Mouse (Mus musculus) left cerebral cortex, postnatal 25 days (tissue): ENCODE results near the gene Upk1b. TPM values are rescaled to one million over a fixed set of nuclear protein-coding genes. Genes with fewer than 3 reads are reported as not detected.

Experiments used
- DNase-seq, 2 experiments: peaks; one replicate each; pipeline ENCODE4 v3.0.0; 2022; ENCODE audit warnings: low spot score in 2 of 2, mixed read lengths in 1 of 2
- intact Hi-C: fragments of 180-260 bp; cut with DNase I; formaldehyde crosslinking; loops from one replicate; pipeline ENCODE4 v1.15.1; 2025
- total RNA-seq, 2 experiments: library from RNA; stranded (reverse); gene quantifications; 2 replicates each; pipeline ENCODE4 v1.2.3; 2021

The Upk1b gene
- total RNA-seq, 2 experiments from 2014 or later, result 1.8 to 1.9 TPM

DNA sequence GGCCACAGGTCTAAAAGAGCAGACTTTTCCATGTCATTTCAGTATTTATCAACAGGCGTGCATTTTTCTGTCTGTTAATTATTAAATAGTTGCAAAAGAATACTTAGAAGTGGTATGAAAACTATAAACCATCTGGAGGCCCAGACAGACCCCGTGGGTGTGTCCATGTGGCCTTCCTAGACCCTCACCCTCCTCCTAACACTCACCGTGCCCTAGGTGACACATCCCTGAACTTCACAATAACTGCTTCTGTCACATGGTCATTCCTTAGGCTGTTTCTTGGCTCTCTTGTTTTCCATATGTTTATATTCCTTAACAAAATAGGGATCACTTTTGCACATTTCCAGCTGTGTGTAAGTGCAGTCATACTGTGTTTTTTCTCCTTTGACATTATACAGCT, 33.5 kb downstream of the Upk1b start:
- intact Hi-C loops, result no loop called here
- no peak for DNase-seq

DNA sequence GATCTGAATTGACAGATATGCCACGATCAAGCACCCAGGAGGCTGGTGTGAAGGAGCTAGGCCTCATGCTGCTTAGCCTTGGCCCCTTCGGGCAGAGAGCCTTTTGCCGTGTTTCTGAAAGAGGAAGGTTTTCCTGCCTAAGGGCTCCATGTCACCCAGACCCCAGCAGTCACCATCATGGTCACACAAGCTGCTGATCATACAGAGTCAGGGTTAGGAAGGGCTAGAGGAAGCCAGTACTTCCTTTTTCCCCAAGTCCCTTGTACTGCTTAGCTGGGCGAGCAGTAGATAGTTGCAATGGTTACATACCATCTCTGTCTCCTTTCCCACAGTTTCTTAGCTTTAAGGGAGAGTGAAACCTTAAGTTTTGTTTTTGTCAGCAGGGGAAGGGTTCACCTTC, 36.6 kb downstream of the Upk1b start:
- DNase-seq, result peak in 1 of 2 experiments; percentile 19
- intact Hi-C loops, result no loop called here

DNA sequence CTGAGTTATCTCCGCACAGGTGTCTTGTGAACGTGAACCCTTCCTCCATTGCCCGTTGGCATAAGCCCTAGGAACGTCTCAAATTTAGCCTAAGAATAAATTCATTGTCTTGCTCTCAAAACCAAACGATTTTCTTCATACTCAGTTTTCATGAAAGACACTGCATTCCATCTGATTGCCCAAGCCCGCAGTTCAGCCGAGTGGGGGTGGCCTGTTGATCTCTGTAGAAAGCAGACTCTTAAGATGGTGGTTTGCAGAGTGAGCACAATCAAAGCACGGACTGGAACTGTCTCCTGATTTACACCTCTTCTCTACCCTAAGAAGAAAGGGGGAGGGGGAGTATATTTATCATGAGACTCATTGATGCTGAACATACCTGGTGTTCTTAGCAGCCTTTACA, 37.7 kb downstream of the Upk1b start:
- intact Hi-C loops, result no loop called here
- no peak for DNase-seq

DNA sequence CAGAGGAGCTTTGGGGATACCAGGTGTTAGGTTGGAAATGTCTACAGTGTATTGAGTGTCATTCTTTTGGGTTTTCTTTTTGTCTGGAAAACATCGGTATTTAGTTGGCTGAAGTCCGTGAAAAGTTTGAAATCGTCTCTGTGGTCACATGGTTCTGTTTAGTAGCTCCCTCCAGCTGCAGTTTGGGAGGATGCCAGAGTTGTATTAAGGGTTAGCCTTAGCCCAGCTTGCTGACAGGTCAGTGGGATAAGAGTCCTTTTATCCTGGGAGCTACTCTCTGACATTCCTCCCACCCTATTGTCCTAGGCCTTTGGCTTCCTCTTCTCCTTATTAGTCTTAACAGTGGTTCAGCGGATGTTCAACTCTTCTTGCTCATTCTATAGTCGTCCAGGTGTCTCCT, 38.2 kb downstream of the Upk1b start:
- intact Hi-C loops, result no loop called here
- no peak for DNase-seq

DNA sequence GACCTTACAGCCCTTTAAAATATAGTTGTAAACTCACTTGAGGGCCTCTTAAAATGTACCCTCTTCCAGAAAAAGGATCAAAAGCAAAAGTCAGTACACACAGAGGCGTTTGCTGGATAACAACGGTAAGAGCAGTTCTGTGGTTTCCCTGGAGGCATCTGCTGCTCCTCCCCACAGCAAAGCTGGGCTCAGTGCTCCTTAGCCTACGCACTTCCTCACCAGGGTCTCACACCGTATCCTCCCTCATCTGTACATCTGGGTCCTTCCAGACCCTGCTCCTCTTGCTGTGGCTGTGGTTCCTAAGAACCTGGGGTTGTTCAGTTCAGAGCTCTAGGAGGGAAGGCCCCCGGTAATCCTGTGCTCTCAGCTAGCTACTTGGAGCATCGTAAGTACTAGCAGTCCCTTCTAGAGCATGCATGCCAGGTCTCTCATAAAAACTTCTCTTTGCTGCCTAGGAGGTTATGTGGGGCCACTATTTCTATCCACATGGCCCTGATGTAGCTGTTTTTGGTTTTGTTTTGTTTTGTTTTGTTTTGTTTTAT, 39.2 kb downstream of the Upk1b start:
- intact Hi-C loops, result no loop called here
- no peak for DNase-seq

DNA sequence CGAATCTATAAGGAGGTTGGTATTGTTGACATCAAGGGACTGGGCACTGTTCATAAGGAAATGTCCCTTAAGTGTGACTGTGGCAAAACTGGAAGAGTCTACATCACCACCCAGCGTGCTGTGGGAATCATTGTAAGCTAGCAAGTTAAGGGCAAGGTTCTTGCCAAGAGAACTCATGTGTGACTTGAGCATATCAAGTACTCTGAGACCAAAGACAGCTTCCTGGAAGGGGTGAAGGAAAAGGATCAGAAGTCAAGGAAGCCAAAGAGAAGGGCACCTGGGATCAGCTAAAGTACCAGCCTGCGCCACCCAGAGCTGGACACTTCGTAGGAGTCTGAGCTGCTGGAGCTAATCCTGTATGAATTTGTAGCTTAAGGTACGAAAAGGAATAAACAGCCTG, 39.9 kb downstream of the Upk1b start:
- intact Hi-C loops, result no loop called here

DNA sequence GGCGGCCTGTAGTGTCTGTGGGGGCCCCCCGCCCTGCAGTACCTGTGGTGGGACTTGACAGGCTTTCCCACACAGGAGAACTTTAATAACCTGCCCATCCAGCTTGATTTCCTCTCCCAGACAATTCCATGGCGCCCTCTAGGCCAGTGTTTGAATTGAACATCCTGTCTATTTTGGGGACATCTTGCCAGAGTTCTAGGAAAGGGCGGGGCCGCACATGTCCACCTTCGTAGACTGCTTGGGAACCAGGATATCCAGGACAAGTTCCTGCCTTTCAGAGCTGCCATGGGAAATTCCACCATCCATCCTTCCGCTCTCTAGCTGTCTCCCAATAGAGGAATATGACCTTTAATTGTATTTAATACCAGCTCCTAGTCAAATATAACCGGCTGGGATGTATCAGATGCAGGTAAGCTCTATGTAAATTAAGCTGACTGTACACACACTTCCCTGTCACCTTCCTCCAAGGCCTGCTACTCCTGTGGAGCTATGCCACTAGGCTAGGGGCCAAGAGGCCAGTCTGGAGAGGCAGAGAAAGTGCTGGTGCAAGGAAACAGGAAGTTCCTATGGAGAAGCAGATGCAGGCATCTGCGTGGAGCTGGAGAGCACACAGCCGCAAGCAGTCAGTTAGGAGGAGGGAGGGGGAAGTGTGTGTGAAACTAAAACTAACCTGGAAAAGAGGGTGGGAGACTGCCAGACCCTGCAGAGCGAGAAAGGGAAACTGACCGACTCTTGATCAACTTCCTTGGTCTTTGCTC, 41.8 kb downstream of the Upk1b start:
- peak in 1 of 2 experiments; percentile 20 for DNase-seq
- intact Hi-C loops, result no loop called here

More for the DNA sequence above, 39.9 kb downstream of the Upk1b start:
- DNase-seq, result no peak

DNA sequence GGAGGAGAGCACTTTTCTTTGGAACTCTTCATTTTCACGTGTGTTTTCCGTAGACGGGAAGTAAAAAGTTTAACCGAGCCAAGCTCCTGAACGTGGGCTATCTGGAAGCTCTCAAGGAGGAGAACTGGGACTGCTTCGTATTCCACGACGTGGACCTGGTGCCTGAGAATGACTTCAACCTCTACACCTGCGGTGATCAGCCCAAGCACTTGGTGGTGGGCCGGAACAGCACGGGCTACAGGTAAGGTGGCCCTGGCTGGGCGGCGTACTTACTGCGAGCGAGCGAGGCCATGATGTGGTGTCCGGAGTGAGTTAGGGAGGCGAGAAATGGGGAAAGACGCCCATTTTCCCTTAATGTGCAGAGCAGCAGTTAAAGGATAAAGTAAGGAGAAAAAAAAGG, 42.5 kb downstream of the Upk1b start:
- intact Hi-C loops, result no loop called here
- DNase-seq, result no peak

DNA sequence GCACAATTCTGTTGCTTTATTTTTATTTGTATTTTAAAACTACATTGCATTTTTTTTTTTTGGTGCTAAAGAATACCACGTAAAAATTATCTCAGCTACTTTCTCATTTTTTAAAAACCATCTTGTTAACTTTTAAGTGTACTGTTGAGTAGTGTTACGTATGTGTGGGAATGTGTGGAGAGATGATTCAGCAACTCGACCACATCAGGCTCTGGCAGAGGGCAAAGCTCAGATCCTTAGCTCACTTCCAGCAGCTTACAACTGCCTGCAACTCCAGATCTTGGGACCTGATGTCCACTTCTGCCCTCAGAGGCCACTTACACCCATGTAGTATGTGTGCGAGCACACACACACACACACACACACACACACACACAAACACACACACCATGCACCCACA, 43.6 kb downstream of the Upk1b start:
- intact Hi-C loops, result no loop called here

DNA sequence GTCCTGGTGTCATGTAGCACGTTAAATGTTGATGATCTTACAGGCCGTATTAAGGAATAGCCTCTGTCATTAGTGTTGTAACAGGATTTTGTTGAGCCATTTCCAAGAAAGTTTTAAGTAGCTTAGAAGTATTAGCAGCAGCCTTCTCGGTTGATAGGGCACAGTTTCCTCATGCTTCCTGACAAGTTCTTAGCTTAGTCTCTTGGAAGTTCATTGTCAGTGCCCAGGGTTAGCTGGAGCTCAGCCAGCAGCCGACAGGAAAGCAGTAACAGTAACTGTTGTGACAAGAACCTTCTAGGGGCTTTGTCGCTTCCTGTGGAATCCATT, 44.0 kb downstream of the Upk1b start:
- intact Hi-C loops, result no loop called here

More for the DNA sequence above, 43.6 kb downstream of the Upk1b start:
- DNase-seq, result no peak

DNA sequence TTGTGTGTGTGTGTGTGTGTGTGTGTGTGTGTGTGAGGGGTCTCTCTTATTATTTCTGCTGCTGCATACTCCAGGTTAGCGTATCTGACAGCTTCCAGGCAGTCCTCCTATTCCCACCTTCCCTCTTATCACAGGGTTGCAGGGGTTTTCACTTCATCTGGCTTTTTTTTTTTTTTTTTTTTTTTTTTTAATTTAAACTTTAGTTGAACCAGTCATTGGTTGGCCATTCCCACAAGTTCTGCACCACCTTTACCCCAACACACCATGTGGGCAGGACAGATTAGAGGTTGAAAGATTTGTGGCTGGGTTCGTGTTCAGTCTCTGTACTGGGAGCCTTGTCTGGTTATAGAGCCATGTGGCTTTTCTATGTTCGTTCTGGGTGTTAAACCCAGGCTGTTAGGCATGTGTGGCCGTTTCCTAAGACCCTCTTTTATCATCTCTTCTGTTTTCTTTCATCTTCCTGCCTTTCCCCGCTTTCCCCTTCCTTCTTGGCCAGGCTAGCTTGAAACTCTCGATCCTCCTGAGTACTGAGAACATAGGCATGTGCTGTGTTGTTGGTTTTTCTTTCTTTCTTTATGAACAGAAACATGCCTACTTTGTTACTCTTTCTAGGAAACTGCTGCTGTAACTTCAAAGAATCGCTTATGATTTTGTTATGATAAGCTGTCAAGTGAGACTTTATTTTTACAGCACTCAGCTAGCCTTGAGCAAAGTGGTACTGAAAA, 44.5 kb downstream of the Upk1b start:
- DNase-seq, result no peak
- intact Hi-C loops, result no loop called here

More for the DNA sequence above, 44.0 kb downstream of the Upk1b start:
- no peak for DNase-seq

DNA sequence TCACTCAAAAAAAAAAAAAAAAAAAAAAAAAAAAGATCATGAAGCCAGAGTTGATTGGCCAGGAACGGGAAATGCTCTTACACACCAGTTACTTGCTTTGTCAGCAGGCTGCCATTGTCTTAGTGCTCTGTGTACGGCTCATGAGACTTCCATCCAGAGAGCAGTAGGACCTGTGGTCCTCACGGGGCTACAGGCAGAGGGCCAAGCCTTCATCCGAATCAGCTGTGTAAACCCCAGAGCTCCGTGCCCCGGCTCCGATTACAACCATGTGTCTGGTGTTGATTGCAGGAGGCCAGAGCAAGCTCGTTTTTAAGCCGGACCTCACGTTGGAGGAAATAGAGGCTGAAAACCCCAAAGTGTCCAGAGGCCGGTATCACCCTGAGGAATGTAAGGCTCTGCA, 46.5 kb downstream of the Upk1b start:
- no peak for DNase-seq
- intact Hi-C loops, result no loop called here

DNA sequence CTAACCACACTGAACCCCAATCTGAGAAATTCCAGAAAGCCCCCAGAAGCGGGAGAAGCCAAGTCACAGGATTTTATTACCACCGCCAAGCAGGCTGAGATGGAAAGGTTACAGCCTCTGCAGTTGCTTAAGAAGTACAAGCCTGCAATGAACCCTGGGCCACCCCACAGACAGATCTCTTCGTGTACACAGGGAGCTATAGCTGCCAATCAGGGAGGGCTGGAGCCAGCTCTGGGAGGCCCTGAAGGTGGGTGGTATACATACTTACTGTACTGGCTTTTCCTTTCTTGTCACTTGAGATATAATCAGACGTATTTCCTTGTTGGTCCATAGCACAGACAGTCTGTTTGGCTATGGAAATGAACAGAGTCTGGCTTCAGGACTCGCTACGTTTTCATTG, 49.3 kb downstream of the Upk1b start:
- intact Hi-C loops, result no loop called here
- DNase-seq, result no peak

DNA sequence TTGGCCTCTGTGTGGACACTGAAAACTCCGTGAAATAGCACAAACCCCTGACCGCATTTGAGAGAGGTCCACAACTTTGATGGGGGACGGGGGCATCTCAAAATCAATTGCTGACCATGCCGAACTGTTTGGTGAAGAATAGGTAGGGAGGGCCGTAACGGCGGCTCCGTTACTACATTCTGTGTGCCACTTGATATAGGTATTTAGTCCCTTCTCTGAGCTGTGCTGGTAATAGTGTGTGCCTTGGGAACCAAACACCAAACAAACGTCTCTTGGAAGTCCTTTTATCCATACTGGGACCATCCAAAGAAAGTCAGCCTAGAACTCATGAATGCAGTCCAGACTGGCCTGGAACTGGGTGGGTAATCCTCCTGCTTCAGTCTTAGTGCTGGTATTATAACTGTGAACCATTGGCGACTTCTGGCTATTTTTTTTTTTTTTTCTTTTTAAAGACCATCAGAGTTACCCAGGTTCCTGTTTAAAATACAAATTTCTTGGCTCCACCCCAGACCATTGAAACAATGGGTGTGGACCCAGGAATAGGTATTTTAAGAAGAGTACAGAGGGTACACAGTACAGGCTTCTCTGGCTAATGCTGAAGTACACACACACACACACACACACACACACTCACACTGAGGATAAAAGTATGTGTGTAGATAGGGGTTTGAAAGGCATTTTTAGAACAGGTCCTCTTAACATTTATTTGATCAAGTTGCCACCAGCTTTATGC, 56.0 kb downstream of the Upk1b start:
- intact Hi-C loops, result loop anchor here (10.0 kb wide), 1 partner anchor 311 kb away; no protein-coding TSS in a partner anchor
- DNase-seq, result no peak

DNA sequence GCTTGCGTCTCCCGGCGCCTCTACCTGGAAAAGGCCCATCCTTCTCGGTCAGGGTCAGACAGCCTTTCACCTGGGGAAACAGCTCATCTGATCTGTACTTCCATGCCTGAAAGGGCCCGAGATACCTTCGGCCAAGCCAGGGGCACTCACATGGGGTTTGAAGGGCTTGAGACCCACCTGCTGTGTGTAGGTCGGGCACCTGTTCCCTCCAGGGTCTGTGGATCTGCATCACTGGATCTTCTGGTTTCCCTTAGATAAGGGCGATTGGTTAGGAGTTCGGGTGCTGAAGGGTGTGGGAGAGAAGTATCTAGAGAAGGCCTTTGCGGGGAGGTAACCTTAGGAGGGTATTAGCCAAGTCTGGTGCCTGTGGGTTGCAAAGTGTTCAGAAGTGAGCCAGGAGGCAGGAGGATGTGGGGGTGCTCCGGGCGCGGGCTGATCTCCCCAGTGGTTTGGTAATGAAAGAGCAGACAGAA, 57.4 kb downstream of the Upk1b start:
- peak in 1 of 2 experiments; percentile 48 for DNase-seq
- intact Hi-C loops, result loop anchor here (10.0 kb wide), 1 partner anchor 312 kb away; no protein-coding TSS in a partner anchor

DNA sequence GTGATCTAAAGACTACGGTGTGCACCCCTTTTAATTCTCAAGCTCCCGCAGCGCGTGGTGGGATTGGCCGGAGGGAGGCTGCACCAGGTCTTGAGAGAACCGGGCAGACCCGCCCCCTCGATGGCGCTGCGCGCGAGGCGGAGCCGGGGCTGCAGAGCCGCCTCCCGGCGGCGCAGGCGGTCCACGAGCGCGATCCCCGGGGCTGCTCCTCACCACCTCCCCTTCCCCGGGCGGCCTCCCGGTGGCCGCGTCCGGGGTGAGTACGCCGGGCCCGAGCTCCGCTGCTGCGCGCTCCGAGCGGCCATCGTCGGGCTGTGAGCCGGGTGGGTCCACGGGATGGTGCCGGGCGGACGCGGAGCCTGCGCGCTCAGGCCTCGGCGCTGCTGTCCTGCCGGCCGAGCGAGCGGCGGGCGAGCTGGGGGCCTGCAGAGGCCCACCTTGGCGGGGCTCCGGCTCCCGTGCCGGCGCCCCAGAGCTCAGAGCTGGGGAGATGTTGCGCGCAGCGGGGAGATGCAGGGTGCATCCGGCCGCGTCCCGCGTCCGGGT, 57.9 kb downstream of the Upk1b start, which contains the start of gene B4galt4:
Gene B4galt4 (plus strand): TSS at position 152 of the 546 bp plus-strand sequence.
- intact Hi-C loops, result loop anchor here (10.0 kb wide), 1 partner anchor 313 kb away; no protein-coding TSS in a partner anchor
- DNase-seq, result peak; percentile 86

DNA sequence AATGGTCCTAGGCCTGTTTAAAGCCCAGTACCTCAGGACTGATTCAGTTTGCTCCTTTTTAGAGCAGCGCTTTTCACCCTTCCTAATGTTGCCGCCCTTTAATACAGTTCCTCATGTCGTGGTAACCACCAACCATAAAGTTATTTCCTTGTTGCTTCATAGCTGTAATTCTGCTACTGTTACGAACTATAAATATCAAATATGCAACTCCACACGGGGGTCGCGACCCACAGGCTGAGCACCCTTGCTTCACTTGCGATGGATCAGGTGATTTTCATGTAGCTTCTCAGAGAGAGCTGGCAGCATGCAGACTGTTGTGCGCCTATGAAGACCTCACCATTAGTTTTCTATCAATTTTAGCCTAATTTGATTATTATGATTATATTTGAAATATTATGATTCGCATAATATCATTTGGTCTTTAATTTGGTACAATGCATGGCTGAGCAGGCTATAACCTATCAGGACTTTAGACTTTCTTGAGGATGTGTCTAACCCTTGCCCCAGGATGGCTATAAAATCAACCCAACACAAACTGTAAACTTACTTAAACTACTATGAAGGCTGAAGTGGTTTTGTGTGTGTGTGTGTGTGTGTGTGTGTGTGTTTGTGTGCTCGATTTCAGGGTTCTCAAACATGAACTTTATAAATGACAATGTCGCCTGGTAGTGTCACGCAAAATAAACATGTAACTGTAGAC, 58.8 kb downstream of the Upk1b start:
- intact Hi-C loops, result loop anchor here (10.0 kb wide), 1 partner anchor 313 kb away; no protein-coding TSS in a partner anchor
- no peak for DNase-seq

DNA sequence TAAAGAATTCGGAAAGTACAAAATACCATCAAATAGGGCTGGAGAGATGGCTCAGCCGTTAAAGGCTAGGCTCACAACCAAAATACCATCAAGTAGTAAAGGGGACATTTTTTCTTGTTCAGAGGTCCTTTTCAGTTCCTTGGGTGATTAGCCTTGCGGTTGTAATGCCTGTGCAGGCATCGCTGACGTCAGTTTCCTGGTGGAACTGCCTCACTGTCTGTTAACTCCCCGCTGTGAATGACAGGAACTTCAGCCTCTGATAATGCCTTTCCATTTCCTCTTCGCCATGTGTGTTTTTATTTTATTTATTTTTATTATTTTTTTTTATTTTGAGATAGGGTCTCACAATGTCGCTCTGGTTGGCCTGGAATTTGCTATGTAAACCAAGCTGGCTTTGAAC, 69.2 kb downstream of the Upk1b start:
- intact Hi-C loops, result loop anchor here (10.0 kb wide), 1 partner anchor 84 kb away; no protein-coding TSS in a partner anchor

More for the DNA sequence above, 69.2 kb downstream of the Upk1b start:
- no peak for DNase-seq
